Mouse (Mus musculus): ENCODE measurements around the gene Tubb4b. TPM values are rescaled to one million over a fixed set of nuclear protein-coding genes. Genes with fewer than 3 reads are reported as not detected.

Tubb4b gene
- total and polyA plus RNA-seq, 3 experiments = 356 to 592 (median 520) TPM

- no peaks in the 10 kb centered on the region for H3K79me2 ChIP-seq (replicated peaks; ENCODE audit: control insufficient read depth, extremely low read depth, insufficient read depth, poor library complexity, severe bottlenecking)
- H3K27ac ChIP-seq (ENCODE audit: insufficient read depth, low read depth) = no peak overlapping the region
- no peaks in the 10 kb centered on the region for H3K9me3 ChIP-seq (replicated peaks; ENCODE audit: low read length)
- H3K36me3 ChIP-seq (replicated peaks in 1 of 2; ENCODE audit: control insufficient read depth in 1 of 2, insufficient read depth in 1 of 2, low read length in 1 of 2) = no peaks in the 10 kb centered on the region
- dilution Hi-C loops (cut with MboI; ENCODE audit: extremely low pct_ligation_motif_present, extremely low pct_unique_long_range_greater_than_20kb, low sequenced_read_pairs) (no loop called here), in situ Hi-C loops (cut with MboI; ENCODE audit: low pct_ligation_motif_present, low pct_unique_long_range_greater_than_20kb, low sequenced_read_pairs) (no loop called here)
- H3K4me2 ChIP-seq (ENCODE audit: insufficient read depth, low read depth, poor library complexity, severe bottlenecking) = no peak overlapping the region
- DNase-seq (ENCODE audit: extremely low read depth) = no peak
- TF ChIP-seq RAD21 (IDR thresholded peaks at IDR 0.05; ENCODE audit: low read depth, low read length) (no peak), SMC3 (IDR thresholded peaks at IDR 0.05; ENCODE audit: low read depth, low read length) (no peak), MAZ (IDR thresholded peaks at IDR 0.05; ENCODE audit: low read depth, low read length) (no peak), ZKSCAN1 (IDR thresholded peaks at IDR 0.05; ENCODE audit: borderline replicate concordance, low read depth, low read length) (no peak), E2F4 (IDR thresholded peaks at IDR 0.05; ENCODE audit: insufficient replicate concordance, low read depth, low read length) (no peak)
- H3K9ac ChIP-seq (ENCODE audit: insufficient read depth, low read depth) = no peak overlapping the region
- peaks cover 65% of the 10 kb centered on the region for H3K27me3 ChIP-seq (replicated peaks)
- peaks cover 4 to 25% of the 10 kb centered on the region in 2 experiments; a peak in 3 of 4 replicates for H3K4me1 ChIP-seq (ENCODE audit: control insufficient read depth in 1 of 2, insufficient read depth in 2 of 2)
- no peak overlapping the region for H3K4me3 ChIP-seq (replicated peaks in 1 of 3; ENCODE audit: low read depth in 2 of 3, low read length in 2 of 3, poor library complexity in 1 of 3)
Measured at GRCm38 (mm10) chr2:25230581-25230980, 6.1 kb upstream of the Tubb4b start.

DNA sequence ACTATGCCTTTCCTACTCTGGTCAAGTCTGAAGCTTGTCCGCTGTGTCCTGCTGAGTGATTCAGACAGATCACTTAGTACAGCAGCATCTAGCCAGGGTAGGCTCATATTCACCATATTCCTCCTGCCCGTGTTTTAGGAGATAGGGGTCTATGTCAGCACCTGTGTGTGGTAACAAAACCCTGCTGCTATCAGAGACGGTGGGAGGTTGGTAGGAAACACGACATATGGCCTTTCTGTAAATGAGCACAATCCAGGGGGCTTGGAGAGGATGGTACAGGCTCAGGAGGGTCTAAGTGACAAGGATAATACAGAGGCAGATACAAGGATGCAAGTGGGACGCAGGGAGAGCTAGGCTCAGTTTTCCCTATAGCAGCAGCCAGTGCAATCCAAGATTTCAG is 5.1 kb upstream of the Tubb4b start:
- Histone ChIP-seq H3K36me3 (replicated peaks in 1 of 2; ENCODE audit: control insufficient read depth in 1 of 2, insufficient read depth in 1 of 2, low read length in 1 of 2) (no peaks in the 10 kb centered on the region), H3K79me2 (replicated peaks; ENCODE audit: control insufficient read depth, extremely low read depth, insufficient read depth, poor library complexity, severe bottlenecking) (no peaks in the 10 kb centered on the region), H3K9me3 (replicated peaks; ENCODE audit: low read length) (no peaks in the 10 kb centered on the region), H3K4me3 (replicated peaks in 1 of 3; ENCODE audit: low read depth in 2 of 3, low read length in 2 of 3, poor library complexity in 1 of 3) (no peak overlapping the region), H3K27me3 (replicated peaks) (peaks cover 55% of the 10 kb centered on the region), H3K27ac (ENCODE audit: insufficient read depth, low read depth) (no peak overlapping the region), H3K4me1 (ENCODE audit: control insufficient read depth in 1 of 2, insufficient read depth in 2 of 2) (peaks cover 4 to 27% of the 10 kb centered on the region in 2 experiments; a peak in 3 of 4 replicates), H3K9ac (ENCODE audit: insufficient read depth, low read depth) (no peak overlapping the region), H3K4me2 (ENCODE audit: insufficient read depth, low read depth, poor library complexity, severe bottlenecking) (no peak overlapping the region)
- dilution Hi-C loops (cut with MboI; ENCODE audit: extremely low pct_ligation_motif_present, extremely low pct_unique_long_range_greater_than_20kb, low sequenced_read_pairs) (no loop called here), in situ Hi-C loops (cut with MboI; ENCODE audit: low pct_ligation_motif_present, low pct_unique_long_range_greater_than_20kb, low sequenced_read_pairs) (no loop called here)
- TF ChIP-seq NRF1 (IDR thresholded peaks at IDR 0.05; ENCODE audit: low read depth, low read length) (no peak), ZC3H11A (IDR thresholded peaks at IDR 0.05; ENCODE audit: low read depth, low read length) (no peak), JUN (IDR thresholded peaks at IDR 0.05; ENCODE audit: insufficient read depth, low read depth, low read length) (no peak), E2F4 (IDR thresholded peaks at IDR 0.05; ENCODE audit: insufficient replicate concordance, low read depth, low read length) (no peak), MEF2A (IDR thresholded peaks at IDR 0.05; ENCODE audit: borderline replicate concordance, low read depth, low read length) (no peak), ETS1 (conservative IDR thresholded peaks at IDR 0.05; ENCODE audit: low read depth, low read length) (no peak), ZMIZ1 (IDR thresholded peaks at IDR 0.05; ENCODE audit: low read depth, low read length) (no peak), BHLHE40 (IDR thresholded peaks at IDR 0.05; ENCODE audit: low read depth, low read length) (no peak), RAD21 (IDR thresholded peaks at IDR 0.05; ENCODE audit: low read depth, low read length) (no peak), KAT2A (IDR thresholded peaks at IDR 0.05; ENCODE audit: insufficient replicate concordance, low read length) (no peak), CHD2 (IDR thresholded peaks at IDR 0.05; ENCODE audit: low read length) (no peak), ZNF384 (IDR thresholded peaks at IDR 0.05; ENCODE audit: low read depth, low read length) (no peak), NELFE (IDR thresholded peaks at IDR 0.05; ENCODE audit: low read depth, low read length) (no peak), CTCF (conservative IDR thresholded peaks at IDR 0.05 in 1 of 2, IDR thresholded peaks at IDR 0.05 in 1 of 2; ENCODE audit: low read depth in 2 of 2, low read length in 2 of 2) (no peak), SMC3 (IDR thresholded peaks at IDR 0.05; ENCODE audit: low read depth, low read length) (no peak), MAFK (IDR thresholded peaks at IDR 0.05; ENCODE audit: insufficient replicate concordance, low read length) (no peak), POLR2A (IDR thresholded peaks at IDR 0.05; ENCODE audit: low read depth, low read length) (no peak), MAZ (IDR thresholded peaks at IDR 0.05; ENCODE audit: low read depth, low read length) (no peak), ELF1 (IDR thresholded peaks at IDR 0.05; ENCODE audit: low read depth, low read length) (no peak)
- no peak for DNase-seq (ENCODE audit: extremely low read depth)

Measured in CH12.LX (cell line).